Mouse (Mus musculus) limb, embryonic 11.5 days (tissue): ENCODE data around the gene Hsd11b1. TPM values are rescaled to one million over a fixed set of nuclear protein-coding genes. Genes with fewer than 3 reads are reported as not detected.

Source experiments
- ATAC-seq: fragments of 200-750 bp; cut with Nextera tagmentation; 2 replicates; pipeline ENCODE4 v1.8.0; 2017; ENCODE audit warnings: low read depth; ENCODE audit not compliant: insufficient number of reproducible peaks, low FRiP score, low TSS enrichment
- DNase-seq: peaks from one replicate; pipeline ENCODE4 v3.0.0-alpha.2; 2015; ENCODE audit warnings: low spot score
- H3K27ac ChIP-seq: fragments of 300-500 bp; sonication (generic); replicated peaks from 2 replicates; pipeline ENCODE4 v1.5.1; 2014; ENCODE audit warnings: low read depth, mild to moderate bottlenecking, low read length
- H3K27me3 ChIP-seq: fragments of 300-500 bp; sonication (generic); 2 replicates; pipeline ENCODE4 v1.6.1; 2014; ENCODE audit warnings: mild to moderate bottlenecking, low read length, mixed read lengths; ENCODE audit not compliant: control insufficient read depth, insufficient read depth
- H3K36me3 ChIP-seq: fragments of 300-500 bp; sonication (generic); 2 replicates; pipeline ENCODE4 v1.6.1; 2014; ENCODE audit warnings: mild to moderate bottlenecking, low read length, moderate library complexity, mixed read lengths; ENCODE audit not compliant: control insufficient read depth, insufficient read depth
- H3K4me1 ChIP-seq: fragments of 300-500 bp; sonication (generic); 2 replicates; pipeline ENCODE4 v1.6.1; 2014; ENCODE audit warnings: low read length, mixed read lengths; ENCODE audit not compliant: control insufficient read depth, insufficient read depth
- H3K4me2 ChIP-seq: fragments of 300-500 bp; sonication (generic); 2 replicates; pipeline ENCODE4 v1.6.1; 2014; ENCODE audit warnings: low read depth, mild to moderate bottlenecking, moderate library complexity; ENCODE audit not compliant: severe bottlenecking
- H3K4me3 ChIP-seq: fragments of 300-500 bp; sonication (generic); 2 replicates; pipeline ENCODE4 v1.5.1; 2014; ENCODE audit warnings: low read depth, low read length
- H3K9ac ChIP-seq: fragments of 300-500 bp; sonication (generic); 2 replicates; pipeline ENCODE4 v1.6.1; 2014; ENCODE audit warnings: mild to moderate bottlenecking, low read length
- H3K9me3 ChIP-seq: fragments of 300-500 bp; sonication (generic); 2 replicates; pipeline ENCODE4 v1.6.1; 2016; ENCODE audit warnings: low read length; ENCODE audit not compliant: control insufficient read depth
- WGBS: fragments of 180-500 bp; shearing (Covaris S2); extraction: QIAGEN DNeasy Blood & Tissue Kit; methylation state at CpG from one replicate; pipeline ENCODE4 v1.1.7; 2014; 5-methylcytosine and 5-hydroxymethylcytosine counted together
- polyA plus RNA-seq: library from polyadenylated mRNA; unstranded; fragments of >200 nt; fragmentation: Nextera tagmentation; extraction: Ambion mirVana; gene quantifications from 2 replicates; pipeline ENCODE4 v1.2.1, GENCODE M21; 2014

The Hsd11b1 gene
- polyA plus RNA-seq, result 0.16 and 0.23 TPM in 2 replicates

GRCm38 (mm10) chr1:193263955-193264598 lies at the start of gene Hsd11b1:
Gene Hsd11b1 (minus strand): TSS chr1:193264075.
- no peaks in the 10 kb centered on the region for H3K4me1 ChIP-seq
- no peak within 1 kb of the TSS for H3K4me2 ChIP-seq
- no peak within 1 kb of the TSS for H3K27ac ChIP-seq
- H3K9me3 ChIP-seq, result no peaks in the 10 kb centered on the region
- no peak within 1 kb of the TSS for H3K4me3 ChIP-seq
- DNase-seq (no peak), ATAC-seq (no peak)
- H3K27me3 ChIP-seq, result no peaks in the 10 kb centered on the region
- no peaks in the 10 kb centered on the region for H3K36me3 ChIP-seq
- no peak within 1 kb of the TSS for H3K9ac ChIP-seq
- WGBS, result 77% methylated on average over 5 of the region's 5 CpGs

- H3K4me1 ChIP-seq, result no peaks in the 10 kb centered on the region
- no peak overlapping the region for H3K4me3 ChIP-seq
- no peak for DNase-seq
- no peak overlapping the region for H3K4me2 ChIP-seq
- ATAC-seq, result no peak
- no peaks in the 10 kb centered on the region for H3K27me3 ChIP-seq
- no peaks in the 10 kb centered on the region for H3K9me3 ChIP-seq
- no peaks in the 10 kb centered on the region for H3K36me3 ChIP-seq
- no peak overlapping the region for H3K27ac ChIP-seq
- 100% methylated on average over 1 of the region's 1 CpGs for WGBS
- no peak overlapping the region for H3K9ac ChIP-seq
Measured at GRCm38 (mm10) chr1:193311596-193311995, 47.7 kb upstream of the Hsd11b1 start.

GRCm38 (mm10) chr1:193310519-193311085 lies 46.7 kb upstream of the Hsd11b1 start:
- no peak overlapping the region for H3K4me3 ChIP-seq
- H3K4me2 ChIP-seq, result no peak overlapping the region
- H3K9ac ChIP-seq, result no peak overlapping the region
- 88% methylated on average over 3 of the region's 3 CpGs for WGBS
- H3K27ac ChIP-seq, result no peak overlapping the region
- no peaks in the 10 kb centered on the region for H3K27me3 ChIP-seq
- DNase-seq, result no peak
- ATAC-seq, result no peak
- no peaks in the 10 kb centered on the region for H3K9me3 ChIP-seq
- no peaks in the 10 kb centered on the region for H3K4me1 ChIP-seq
- H3K36me3 ChIP-seq, result no peaks in the 10 kb centered on the region

- Histone ChIP-seq H3K9ac (no peak overlapping the region), H3K27ac (no peak overlapping the region), H3K27me3 (no peaks in the 10 kb centered on the region), H3K36me3 (no peaks in the 10 kb centered on the region), H3K4me3 (no peak overlapping the region), H3K4me2 (no peak overlapping the region), H3K9me3 (no peaks in the 10 kb centered on the region), H3K4me1 (0 out of 2 replicates have a peak, but pooled peaks cover 2% of the 10 kb centered on the region)
- DNase-seq (no peak), ATAC-seq (no peak)
- WGBS, result 77% methylated on average over 1 of the region's 1 CpGs
Measured at GRCm38 (mm10) chr1:193309785-193310518, 46.1 kb upstream of the Hsd11b1 start.

- Histone ChIP-seq H3K27ac (no peak overlapping the region), H3K36me3 (no peaks in the 10 kb centered on the region), H3K27me3 (no peaks in the 10 kb centered on the region)
Measured at GRCm38 (mm10) chr1:193306832-193307231, 43.0 kb upstream of the Hsd11b1 start.

GRCm38 (mm10) chr1:193305386-193305785 lies 41.5 kb upstream of the Hsd11b1 start:
- no peak for DNase-seq
- Histone ChIP-seq H3K9ac (no peak overlapping the region), H3K27ac (no peak overlapping the region), H3K4me2 (no peak overlapping the region), H3K4me3 (no peak overlapping the region), H3K9me3 (no peaks in the 10 kb centered on the region), H3K4me1 (peaks cover 5% of the 10 kb centered on the region), H3K36me3 (no peaks in the 10 kb centered on the region), H3K27me3 (no peaks in the 10 kb centered on the region)
- 20% methylated on average over 7 of the region's 7 CpGs for WGBS
- no peak for ATAC-seq

More at GRCm38 (mm10) chr1:193306832-193307231, 43.0 kb upstream of the Hsd11b1 start:
- Histone ChIP-seq H3K4me3 (no peak overlapping the region), H3K9me3 (no peaks in the 10 kb centered on the region), H3K4me1 (0 out of 2 replicates have a peak, but pooled peaks cover 2% of the 10 kb centered on the region), H3K4me2 (no peak overlapping the region), H3K9ac (no peak overlapping the region)
- DNase-seq (no peak), ATAC-seq (no peak)
- 96% methylated on average over 2 of the region's 2 CpGs for WGBS

- no peak overlapping the region for H3K27ac ChIP-seq
- H3K9me3 ChIP-seq, result no peaks in the 10 kb centered on the region
- H3K4me3 ChIP-seq, result no peak overlapping the region
- H3K4me2 ChIP-seq, result no peak overlapping the region
- DNase-seq (no peak), ATAC-seq (no peak)
- H3K36me3 ChIP-seq, result no peaks in the 10 kb centered on the region
- H3K9ac ChIP-seq, result no peak overlapping the region
- peaks cover 9% of the 10 kb centered on the region for H3K4me1 ChIP-seq
- no peaks in the 10 kb centered on the region for H3K27me3 ChIP-seq
- WGBS, result 80% methylated on average over 2 of the region's 2 CpGs
Measured at GRCm38 (mm10) chr1:193303096-193303495, 39.2 kb upstream of the Hsd11b1 start.

- H3K36me3 ChIP-seq, result no peaks in the 10 kb centered on the region
- H3K9me3 ChIP-seq, result no peaks in the 10 kb centered on the region
- H3K4me1 ChIP-seq, result peaks cover 9% of the 10 kb centered on the region
- H3K27me3 ChIP-seq, result no peaks in the 10 kb centered on the region
- no peak overlapping the region for H3K27ac ChIP-seq
- DNase-seq (no peak), ATAC-seq (no peak)
- H3K4me3 ChIP-seq, result no peak overlapping the region
- H3K9ac ChIP-seq, result no peak overlapping the region
- WGBS, result 57% methylated on average over 8 of the region's 8 CpGs
- no peak overlapping the region for H3K4me2 ChIP-seq
Measured at GRCm38 (mm10) chr1:193302093-193302405, 38.2 kb upstream of the Hsd11b1 start.
